Mouse (Mus musculus) limb, embryonic 13.5 days (tissue): ENCODE data around the gene Uchl4. TPM values are rescaled to one million over a fixed set of nuclear protein-coding genes. Genes with fewer than 3 reads are reported as not detected.
"Not testable (repeated sequence)": the region's sequence is repeated elsewhere in the genome, so short reads cannot be mapped to it uniquely, and the experiment has no call there.

ENCODE experiments used
- ATAC-seq: fragments of 200-750 bp; cut with Nextera tagmentation; 2 replicates; pipeline ENCODE4 v1.8.0; 2017; ENCODE audit warnings: low read depth, moderate number of reproducible peaks, moderate TSS enrichment; ENCODE audit not compliant: low FRiP score
- H3K27ac ChIP-seq: fragments of 300-500 bp; sonication (generic); 2 replicates; pipeline ENCODE4 v1.5.1; 2015; ENCODE audit warnings: inconsistent platforms, mild to moderate bottlenecking, moderate library complexity
- H3K27me3 ChIP-seq: fragments of 300-500 bp; sonication (generic); 2 replicates; pipeline ENCODE4 v1.6.1; 2015; ENCODE audit warnings: mild to moderate bottlenecking, inconsistent platforms
- H3K36me3 ChIP-seq: fragments of 300-500 bp; sonication (generic); 2 replicates; pipeline ENCODE4 v1.6.1; 2015; ENCODE audit warnings: inconsistent platforms, mild to moderate bottlenecking, moderate library complexity
- H3K4me1 ChIP-seq: fragments of 300-500 bp; sonication (generic); 2 replicates; pipeline ENCODE4 v1.6.1; 2015; ENCODE audit warnings: inconsistent platforms
- H3K4me2 ChIP-seq: fragments of 300-500 bp; sonication (generic); replicated peaks from 2 replicates; pipeline ENCODE4 v1.6.1; 2015; ENCODE audit warnings: inconsistent platforms, mild to moderate bottlenecking, moderate library complexity
- H3K4me3 ChIP-seq: fragments of 300-500 bp; sonication (generic); 2 replicates; pipeline ENCODE4 v1.5.1; 2015; ENCODE audit warnings: moderate library complexity, mild to moderate bottlenecking, inconsistent platforms
- H3K9ac ChIP-seq: fragments of 300-500 bp; sonication (generic); 2 replicates; pipeline ENCODE4 v1.6.1; 2015; ENCODE audit warnings: mild to moderate bottlenecking, inconsistent platforms
- H3K9me3 ChIP-seq: fragments of 300-500 bp; sonication (generic); 2 replicates; pipeline ENCODE4 v1.6.1; 2016; ENCODE audit warnings: inconsistent platforms
- WGBS: fragments of 180-500 bp; shearing (Covaris S2); methylation state at CpG from one replicate; pipeline ENCODE4 v1.1.7; 2015; 5-methylcytosine and 5-hydroxymethylcytosine counted together
- polyA plus RNA-seq: library from polyadenylated mRNA; unstranded; fragments of >200 nt; fragmentation: Nextera tagmentation; extraction: Ambion mirVana; gene quantifications from 2 replicates; pipeline ENCODE4 v1.2.1, GENCODE M21; 2015

The Uchl4 gene
- polyA plus RNA-seq, 1 experiment from 2014 or later = 3.2 TPM

DNA sequence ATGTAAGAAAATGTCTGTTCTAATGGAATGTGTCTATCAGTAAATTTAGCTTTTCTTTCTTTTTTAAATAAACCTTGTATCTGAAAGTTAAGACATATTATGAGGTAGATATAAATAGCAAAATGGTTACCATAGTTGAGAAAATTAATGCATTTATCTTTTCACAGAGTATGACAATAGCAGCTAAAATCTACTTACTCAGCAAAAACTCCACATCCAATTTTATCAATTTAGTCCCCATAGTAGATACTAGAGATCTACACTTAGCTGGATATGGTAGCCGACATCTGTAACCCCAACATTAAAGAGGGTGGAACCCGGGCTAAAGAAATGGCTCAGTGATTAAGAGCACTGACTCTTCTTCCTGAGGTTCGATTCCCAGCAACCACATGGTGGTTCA, 21.2 kb downstream of the Uchl4 start:
- H3K4me2 ChIP-seq = no peak overlapping the region
- no peaks in the 10 kb centered on the region for H3K9me3 ChIP-seq
- H3K36me3 ChIP-seq = no peaks in the 10 kb centered on the region
- H3K9ac ChIP-seq = no peak overlapping the region
- no peak for ATAC-seq
- H3K27ac ChIP-seq = no peak overlapping the region
- WGBS = 88% methylated on average over 3 of the region's 3 CpGs
- H3K27me3 ChIP-seq = no peaks in the 10 kb centered on the region
- no peak overlapping the region for H3K4me3 ChIP-seq
- peaks cover 13% of the 10 kb centered on the region for H3K4me1 ChIP-seq

DNA sequence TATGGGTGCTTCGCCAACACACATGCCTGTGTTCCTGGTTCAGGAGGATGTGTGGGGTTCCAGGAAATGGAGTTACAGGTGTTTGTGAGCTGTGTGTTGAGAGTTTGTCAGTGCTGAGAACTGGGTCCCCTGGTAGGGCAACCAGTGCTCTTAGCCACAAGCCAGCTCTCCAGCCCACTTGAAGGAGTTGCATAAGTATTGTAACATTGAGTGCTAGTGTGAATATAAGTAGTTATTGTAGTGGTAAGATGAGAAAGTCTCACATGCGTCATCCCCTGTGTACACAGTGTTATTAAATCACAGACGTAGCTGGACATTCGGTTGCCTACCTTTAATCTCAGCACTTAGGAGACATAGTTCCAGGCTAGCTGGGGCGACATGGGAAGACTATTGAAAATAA, 24.9 kb downstream of the Uchl4 start:
- Histone ChIP-seq H3K36me3 (no peaks in the 10 kb centered on the region), H3K9ac (no peak overlapping the region), H3K27ac (no peak overlapping the region), H3K27me3 (no peaks in the 10 kb centered on the region), H3K9me3 (no peaks in the 10 kb centered on the region), H3K4me3 (no peak overlapping the region), H3K4me2 (no peak overlapping the region), H3K4me1 (no peaks in the 10 kb centered on the region)
- no peak for ATAC-seq
- WGBS = 89% methylated on average over 5 of the region's 5 CpGs

DNA sequence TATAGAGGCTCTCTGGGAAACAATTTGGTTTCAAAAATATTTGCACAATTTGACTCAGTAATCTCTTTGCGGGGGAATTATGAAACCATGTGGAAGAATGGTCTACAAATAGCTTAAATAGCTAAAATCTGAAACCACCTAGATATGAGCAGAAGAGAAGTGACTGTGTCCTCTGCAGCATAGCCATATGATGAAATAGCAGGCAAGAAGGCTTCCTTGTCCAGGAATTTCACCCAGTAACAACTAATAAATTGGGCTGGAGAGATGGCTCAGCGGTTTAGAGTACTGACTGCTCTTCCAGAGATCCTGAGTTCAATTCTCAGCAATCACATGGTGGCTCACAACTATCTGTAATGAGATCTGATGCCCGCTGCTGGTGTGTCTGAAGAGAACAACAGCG, 26.0 kb downstream of the Uchl4 start:
- 85% methylated on average over 4 of the region's 4 CpGs for WGBS
- H3K4me2 ChIP-seq = no peak overlapping the region
- no peak for ATAC-seq
- H3K36me3 ChIP-seq = no peaks in the 10 kb centered on the region
- no peaks in the 10 kb centered on the region for H3K9me3 ChIP-seq
- H3K27ac ChIP-seq = no peak overlapping the region
- H3K9ac ChIP-seq = no peak overlapping the region
- H3K4me1 ChIP-seq = no peaks in the 10 kb centered on the region
- no peak overlapping the region for H3K4me3 ChIP-seq
- H3K27me3 ChIP-seq = no peaks in the 10 kb centered on the region

DNA sequence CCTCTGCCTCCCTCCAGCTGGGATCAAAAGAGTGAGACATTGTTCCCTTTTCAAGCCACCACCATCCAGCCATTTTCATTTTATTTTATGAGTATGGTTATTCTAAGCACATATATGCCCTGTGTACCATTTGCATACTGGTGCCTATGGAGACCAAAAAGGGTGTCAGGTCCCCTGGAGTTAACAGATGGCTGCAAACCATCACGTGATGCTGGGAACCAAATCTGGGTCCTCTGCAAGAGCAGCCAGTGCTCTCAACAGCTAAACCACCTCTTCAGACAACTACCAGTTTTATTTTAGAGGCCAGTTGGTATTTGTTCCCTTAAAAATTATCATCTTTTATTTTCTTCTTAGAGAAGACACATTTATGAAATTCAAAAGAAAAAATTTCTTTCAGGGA, 29.8 kb downstream of the Uchl4 start:
- WGBS = 48% methylated on average over 1 of the region's 1 CpGs

DNA sequence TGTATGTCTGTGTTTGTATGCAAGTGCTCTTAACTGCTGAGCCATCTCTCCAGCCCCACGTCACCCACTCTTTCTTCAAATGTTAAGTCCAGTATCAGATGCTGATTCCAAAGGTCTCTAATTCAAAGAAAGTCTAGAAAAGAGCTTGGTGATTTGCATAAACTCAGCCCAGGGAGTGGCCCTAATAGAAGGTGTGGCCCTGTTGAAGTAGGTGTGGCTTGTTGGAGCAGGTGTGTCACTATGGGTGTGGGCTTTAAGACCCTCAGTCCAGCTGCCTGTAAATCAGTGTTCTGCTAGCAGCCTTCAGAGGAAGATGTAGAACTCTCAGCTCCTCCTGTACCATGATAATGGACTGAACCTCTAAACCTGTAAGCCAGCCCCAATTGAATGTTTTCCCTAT, 32.2 kb downstream of the Uchl4 start:
- Histone ChIP-seq H3K4me2 (no peak overlapping the region), H3K9ac (no peak overlapping the region), H3K4me3 (no peak overlapping the region), H3K27ac (no peak overlapping the region), H3K27me3 (no peaks in the 10 kb centered on the region), H3K36me3 (no peaks in the 10 kb centered on the region), H3K9me3 (no peaks in the 10 kb centered on the region), H3K4me1 (no peaks in the 10 kb centered on the region)
- no peak for ATAC-seq
- whole genome bisulfite sequencing = 92% methylated on average over 1 of the region's 1 CpGs

More for the DNA sequence above, 29.8 kb downstream of the Uchl4 start:
- Histone ChIP-seq H3K27me3 (no peaks in the 10 kb centered on the region), H3K27ac (no peak overlapping the region), H3K4me1 (no peaks in the 10 kb centered on the region), H3K4me3 (no peak overlapping the region), H3K9me3 (no peaks in the 10 kb centered on the region), H3K36me3 (no peaks in the 10 kb centered on the region), H3K4me2 (no peak overlapping the region), H3K9ac (no peak overlapping the region)
- ATAC-seq = no peak

DNA sequence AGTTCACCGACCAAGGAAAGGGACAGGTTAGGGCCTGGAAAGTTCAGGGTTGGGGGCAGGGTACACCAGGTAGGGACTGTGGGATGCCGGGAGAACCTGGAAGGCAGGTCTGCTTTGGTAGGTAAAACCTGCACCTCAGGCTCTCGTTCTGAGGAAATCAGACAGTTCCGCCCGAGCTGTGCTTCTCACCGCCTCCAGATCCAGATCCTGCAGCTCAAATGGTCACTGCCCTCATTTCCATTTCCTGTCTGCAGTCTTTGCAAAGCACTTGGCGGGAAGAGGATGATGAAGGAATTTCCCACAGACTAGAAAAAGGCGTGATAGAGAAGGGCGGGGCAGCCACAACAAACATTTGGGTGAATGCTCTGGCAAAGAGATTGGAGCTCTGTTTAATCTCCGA, 33.2 kb downstream of the Uchl4 start:
- Histone ChIP-seq H3K4me1 (no peaks in the 10 kb centered on the region), H3K9ac (no peak overlapping the region), H3K4me3 (no peak overlapping the region), H3K36me3 (no peaks in the 10 kb centered on the region), H3K27me3 (no peaks in the 10 kb centered on the region), H3K4me2 (no peak overlapping the region), H3K9me3 (no peaks in the 10 kb centered on the region), H3K27ac (no peak overlapping the region)
- 84% methylated on average over 10 of the region's 10 CpGs for WGBS
- ATAC-seq = no peak

DNA sequence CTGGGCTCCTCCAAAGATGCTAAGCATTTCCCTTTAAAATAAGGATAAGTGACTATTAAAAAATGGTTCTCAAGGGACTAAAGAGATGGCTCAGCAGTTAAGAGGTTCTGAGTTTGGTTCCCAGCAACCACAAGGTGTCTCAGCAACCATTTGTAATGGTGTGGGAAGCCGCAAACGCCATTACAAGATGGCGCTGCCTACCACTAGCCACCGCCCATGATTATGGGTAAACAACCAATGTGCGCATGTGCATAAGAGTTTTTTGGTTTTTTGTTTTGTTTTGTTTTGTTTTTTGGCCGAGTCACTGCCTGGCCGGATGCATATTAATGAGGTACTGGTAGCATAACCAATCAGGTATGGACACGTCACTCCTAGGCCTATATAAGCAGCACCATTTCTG, 33.8 kb downstream of the Uchl4 start:
- WGBS = 95% methylated on average over 8 of the region's 8 CpGs
- ATAC-seq = not testable (repeated sequence)

DNA sequence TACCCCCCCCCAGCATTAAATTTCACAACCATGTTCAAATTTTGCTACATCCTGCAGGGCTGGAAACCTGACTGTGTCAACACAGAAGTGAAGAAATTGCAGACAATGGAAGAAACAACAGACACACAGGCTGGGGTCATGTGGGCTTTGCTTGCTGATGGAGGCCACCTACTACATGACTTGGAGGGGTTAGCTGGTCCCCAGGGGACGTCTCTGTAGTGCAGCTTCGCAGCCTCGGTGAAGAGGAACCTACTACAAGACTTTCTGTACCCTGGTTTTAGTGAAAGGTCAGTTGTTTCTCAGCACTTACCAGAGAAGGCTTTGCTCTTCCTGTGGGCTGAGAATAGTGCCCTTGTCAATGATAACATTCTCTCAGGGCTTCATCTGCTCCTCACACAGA, 36.2 kb downstream of the Uchl4 start:
- Histone ChIP-seq H3K4me2 (no peak overlapping the region), H3K36me3 (no peaks in the 10 kb centered on the region), H3K4me1 (no peaks in the 10 kb centered on the region), H3K27ac (no peak overlapping the region), H3K9me3 (no peaks in the 10 kb centered on the region), H3K9ac (no peak overlapping the region), H3K4me3 (no peak overlapping the region), H3K27me3 (no peaks in the 10 kb centered on the region)
- 62% methylated on average over 3 of the region's 3 CpGs for WGBS
- no peak for ATAC-seq

More for the DNA sequence above, 33.8 kb downstream of the Uchl4 start:
- not testable (repeated sequence) for H3K27ac ChIP-seq, H3K27me3 ChIP-seq, H3K4me2 ChIP-seq, H3K9ac ChIP-seq, H3K36me3 ChIP-seq, H3K4me1 ChIP-seq, H3K9me3 ChIP-seq, H3K4me3 ChIP-seq

DNA sequence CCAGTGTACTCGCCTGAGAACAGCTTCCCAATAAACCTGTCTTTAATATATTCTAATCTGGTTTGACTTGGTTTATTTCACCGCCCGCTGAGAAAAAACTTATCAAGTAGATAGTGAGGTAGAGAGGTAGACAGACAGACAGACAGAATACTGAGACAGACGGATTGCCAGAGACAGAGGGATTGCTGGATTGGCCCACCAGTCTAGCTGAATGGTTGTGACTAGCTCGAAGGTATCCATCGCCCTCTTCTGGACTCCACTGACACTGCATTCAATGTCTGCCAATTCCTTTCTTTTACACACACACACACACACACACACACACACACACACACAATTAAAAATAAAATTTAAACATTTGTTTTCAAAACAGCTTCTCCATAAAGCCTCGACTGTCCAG, 37.6 kb downstream of the Uchl4 start:
- Histone ChIP-seq H3K36me3 (no peaks in the 10 kb centered on the region), H3K4me2 (no peak overlapping the region), H3K4me1 (no peaks in the 10 kb centered on the region), H3K4me3 (no peak overlapping the region), H3K27ac (no peak overlapping the region), H3K9ac (no peak overlapping the region), H3K27me3 (no peaks in the 10 kb centered on the region), H3K9me3 (no peaks in the 10 kb centered on the region)
- WGBS = 46% methylated on average over 7 of the region's 7 CpGs
- no peak for ATAC-seq

DNA sequence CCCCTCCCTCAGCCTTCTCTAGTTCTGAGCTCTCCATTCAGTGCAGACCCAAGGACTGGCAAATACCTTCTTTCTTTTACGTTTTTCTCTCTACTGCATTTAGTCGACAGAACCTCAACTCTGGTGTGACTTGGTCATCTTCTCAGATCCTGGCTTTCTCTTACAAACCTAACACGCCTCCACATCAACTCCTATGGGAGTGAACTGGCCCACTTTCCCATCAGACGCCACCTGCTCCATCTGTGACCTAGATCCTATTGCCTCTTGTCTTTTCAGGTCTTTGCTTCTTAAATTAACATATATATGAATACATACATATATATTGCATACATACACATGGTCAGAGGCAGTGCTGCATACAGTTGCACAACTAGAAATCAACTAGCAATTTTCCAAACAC, 38.8 kb downstream of the Uchl4 start:
- H3K27me3 ChIP-seq = no peaks in the 10 kb centered on the region
- no peaks in the 10 kb centered on the region for H3K9me3 ChIP-seq
- no peak for ATAC-seq
- no peak overlapping the region for H3K4me3 ChIP-seq
- no peak overlapping the region for H3K4me2 ChIP-seq
- 0 out of 2 replicates have a peak overlapping the region, but pooled peaks have one; percentile 13 for H3K9ac ChIP-seq
- no peak overlapping the region for H3K27ac ChIP-seq
- no peaks in the 10 kb centered on the region for H3K4me1 ChIP-seq
- 58% methylated on average over 4 of the region's 4 CpGs for WGBS
- H3K36me3 ChIP-seq = no peaks in the 10 kb centered on the region

DNA sequence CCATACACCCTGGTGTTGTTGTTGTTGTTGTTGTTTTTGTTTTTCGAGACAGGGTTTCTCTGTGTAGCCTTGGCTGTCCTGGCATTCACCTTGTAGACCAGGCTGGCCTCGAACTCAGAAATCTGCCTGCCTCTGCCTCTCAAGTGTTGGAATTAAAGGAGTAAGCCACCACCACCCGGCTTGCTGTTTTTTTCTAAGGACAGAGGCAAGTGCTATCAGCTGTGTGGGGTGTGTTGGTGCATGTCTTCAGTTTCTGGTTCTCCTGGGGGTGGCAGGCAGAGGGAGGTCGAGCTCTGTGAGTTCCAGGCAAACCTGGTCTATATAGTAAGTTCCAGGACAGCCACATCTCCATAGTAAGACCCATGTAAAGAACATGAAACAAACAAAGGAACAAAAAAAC, 39.3 kb downstream of the Uchl4 start:
- 77% methylated on average over 4 of the region's 4 CpGs for WGBS
- no peaks in the 10 kb centered on the region for H3K9me3 ChIP-seq
- ATAC-seq = no peak

DNA sequence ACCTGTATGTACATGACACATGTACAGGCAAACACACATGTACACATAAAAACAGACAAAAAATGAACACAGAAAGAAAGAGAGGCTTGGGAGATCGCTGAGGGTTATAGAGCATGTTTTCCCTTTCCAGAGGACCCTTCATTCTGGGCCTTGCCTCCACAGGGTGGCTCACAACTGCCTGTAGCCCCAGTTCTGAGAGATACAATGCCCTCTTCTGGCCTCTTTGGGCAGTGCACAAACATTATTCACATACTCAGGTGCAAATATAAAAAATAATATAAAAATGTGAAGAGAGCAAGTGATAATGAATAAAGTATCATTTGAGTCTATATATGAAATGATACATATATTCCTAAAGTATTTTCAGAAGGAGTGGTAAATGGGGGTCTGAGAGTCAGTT, 39.9 kb downstream of the Uchl4 start:
- no peak for ATAC-seq
- Histone ChIP-seq H3K4me1 (no peaks in the 10 kb centered on the region), H3K27ac (no peak overlapping the region), H3K9ac (no peak overlapping the region), H3K4me3 (no peak overlapping the region), H3K27me3 (no peaks in the 10 kb centered on the region), H3K4me2 (no peak overlapping the region), H3K9me3 (no peaks in the 10 kb centered on the region), H3K36me3 (no peaks in the 10 kb centered on the region)
- WGBS = 76% methylated on average over 1 of the region's 1 CpGs

More for the DNA sequence above, 39.3 kb downstream of the Uchl4 start:
- H3K4me1 ChIP-seq = no peaks in the 10 kb centered on the region
- H3K36me3 ChIP-seq = no peaks in the 10 kb centered on the region
- no peak overlapping the region for H3K4me2 ChIP-seq
- no peak overlapping the region for H3K9ac ChIP-seq
- no peak overlapping the region for H3K4me3 ChIP-seq
- no peak overlapping the region for H3K27ac ChIP-seq
- no peaks in the 10 kb centered on the region for H3K27me3 ChIP-seq

DNA sequence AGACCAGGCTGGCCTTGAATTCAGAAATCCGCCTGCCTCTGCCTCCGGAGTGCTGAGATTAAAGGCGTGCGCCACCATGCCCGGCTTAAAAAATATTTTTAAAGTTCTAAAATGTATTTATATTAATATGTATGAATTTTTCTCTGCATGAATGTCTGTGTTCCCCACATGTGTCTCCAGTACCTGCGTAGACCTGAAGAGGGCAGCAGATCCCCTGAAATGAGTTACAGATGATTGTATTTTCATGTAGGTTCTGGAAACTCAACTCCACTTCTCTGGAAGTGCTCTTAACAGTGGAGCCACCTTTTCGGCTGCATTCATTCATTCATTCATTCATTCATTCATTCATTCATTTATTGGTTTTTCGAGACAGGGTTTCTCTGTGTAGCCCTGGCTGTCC, 42.7 kb downstream of the Uchl4 start:
- no peaks in the 10 kb centered on the region for H3K9me3 ChIP-seq
- H3K36me3 ChIP-seq = no peaks in the 10 kb centered on the region
- WGBS = 64% methylated on average over 8 of the region's 8 CpGs
- no peaks in the 10 kb centered on the region for H3K27me3 ChIP-seq
- H3K9ac ChIP-seq = no peak overlapping the region
- no peak overlapping the region for H3K4me3 ChIP-seq
- peaks cover 8% of the 10 kb centered on the region for H3K4me1 ChIP-seq
- no peak overlapping the region for H3K4me2 ChIP-seq
- no peak for ATAC-seq
- H3K27ac ChIP-seq = no peak overlapping the region
